Mouse (Mus musculus) 3134 (cell line): Measurements from ENCODE around the gene Gfy.
"Not testable (repeated sequence)": the region's sequence is repeated elsewhere in the genome, so short reads cannot be mapped to it uniquely, and the experiment has no call there.

Experiments
- DNase-seq: peaks from one replicate; pipeline ENCODE4 v3.0.0-alpha.2; 2011; ENCODE audit warnings: low spot score; ENCODE audit not compliant: insufficient read length; ENCODE audit errors: extremely low read depth

Gfy gene

GRCm38 (mm10) chr7:45153052-45153451 lies 26.3 kb downstream of the Gfy start:
- DNase-seq, result not testable (repeated sequence)

- DNase-seq, result no peak
Measured at GRCm38 (mm10) chr7:45151303-45151702, 28.1 kb downstream of the Gfy start.

- DNase-seq, result no peak
Measured at GRCm38 (mm10) chr7:45150321-45150720, 29.0 kb downstream of the Gfy start.

GRCm38 (mm10) chr7:45149545-45149944 lies 29.8 kb downstream of the Gfy start:
- DNase-seq, result no peak

GRCm38 (mm10) chr7:45148534-45149098 lies 30.8 kb downstream of the Gfy start:
- no peak for DNase-seq

GRCm38 (mm10) chr7:45147899-45148298 lies 31.5 kb downstream of the Gfy start:
- DNase-seq, result no peak

- no peak for DNase-seq
Measured at GRCm38 (mm10) chr7:45147267-45147666, 32.1 kb downstream of the Gfy start.

- DNase-seq, result no peak
Measured at GRCm38 (mm10) chr7:45145460-45145859, 33.9 kb downstream of the Gfy start.

GRCm38 (mm10) chr7:45144368-45145174 lies 34.8 kb downstream of the Gfy start:
- no peak for DNase-seq

- no peak for DNase-seq
Measured at GRCm38 (mm10) chr7:45141914-45142313, 37.5 kb downstream of the Gfy start.

GRCm38 (mm10) chr7:45141319-45141718 lies 38.0 kb downstream of the Gfy start:
- DNase-seq, result no peak

GRCm38 (mm10) chr7:45139904-45140723 lies 39.3 kb downstream of the Gfy start:
- DNase-seq, result no peak

- DNase-seq, result no peak
Measured at GRCm38 (mm10) chr7:45138403-45138802, 41.0 kb downstream of the Gfy start.

GRCm38 (mm10) chr7:45137171-45138006 lies 42.0 kb downstream of the Gfy start:
- no peak for DNase-seq

GRCm38 (mm10) chr7:45135993-45136567 lies 43.3 kb downstream of the Gfy start, which contains the start of the genes Gm45713 and Flt3l:
Gene Gm45713 (minus strand): TSS chr7:45136231.
Gene Flt3l (minus strand): TSS chr7:45136432.
- DNase-seq, result peak; percentile 86

- DNase-seq, result no peak
Measured at GRCm38 (mm10) chr7:45135370-45135769, 44.0 kb downstream of the Gfy start.

GRCm38 (mm10) chr7:45134544-45135026 lies 44.8 kb downstream of the Gfy start:
- peak; percentile 61 for DNase-seq

GRCm38 (mm10) chr7:45133446-45134159 lies 45.8 kb downstream of the Gfy start:
- no peak for DNase-seq

GRCm38 (mm10) chr7:45131850-45132249 lies 47.5 kb downstream of the Gfy start:
- DNase-seq, result no peak
